Mouse (Mus musculus): ENCODE measurements around the gene Arhgef25. TPM values are rescaled to one million over a fixed set of nuclear protein-coding genes. Genes with fewer than 3 reads are reported as not detected.

The Arhgef25 gene
- polyA plus RNA-seq, 1 experiment from 2014 or later: 30.1 TPM

- Histone ChIP-seq H3K4me1 (replicated peaks; ENCODE audit: control insufficient read depth, insufficient read depth, low read length) (0 out of 2 replicates have a peak, but pooled peaks cover 7% of the 10 kb centered on the region), H3K4me3 (ENCODE audit: low read depth, low read length) (no peak overlapping the region), H3K27me3 (ENCODE audit: control insufficient read depth, insufficient read depth, low read length) (no peaks in the 10 kb centered on the region), H3K36me3 (ENCODE audit: control insufficient read depth, insufficient read depth, low read length) (no peaks in the 10 kb centered on the region), H3K27ac (ENCODE audit: low read depth, low read length) (no peak overlapping the region), H3K9me3 (ENCODE audit: control insufficient read depth, low read length) (no peaks in the 10 kb centered on the region), H3K9ac (ENCODE audit: low read depth, low read length) (no peak overlapping the region), H3K4me2 (replicated peaks; ENCODE audit: low read depth, low read length) (no peak overlapping the region)
- WGBS: 85% methylated on average over 11 of the region's 11 CpGs
- no peak for ATAC-seq (ENCODE audit: low FRiP score)
- no peak for DNase-seq (ENCODE audit: low spot score)
These were observed 9.6 kb upstream of the Arhgef25 start for GRCm38 (mm10) chr10:127199474-127199873.

- Histone ChIP-seq H3K27me3 (ENCODE audit: control insufficient read depth, insufficient read depth, low read length) (no peaks in the 10 kb centered on the region), H3K27ac (ENCODE audit: low read depth, low read length) (no peak overlapping the region), H3K36me3 (ENCODE audit: control insufficient read depth, insufficient read depth, low read length) (no peaks in the 10 kb centered on the region), H3K9me3 (ENCODE audit: control insufficient read depth, low read length) (no peaks in the 10 kb centered on the region), H3K4me2 (replicated peaks; ENCODE audit: low read depth, low read length) (no peak overlapping the region), H3K4me1 (replicated peaks; ENCODE audit: control insufficient read depth, insufficient read depth, low read length) (0 out of 2 replicates have a peak, but pooled peaks cover 8% of the 10 kb centered on the region), H3K9ac (ENCODE audit: low read depth, low read length) (no peak overlapping the region), H3K4me3 (ENCODE audit: low read depth, low read length) (no peak overlapping the region)
- DNase-seq (ENCODE audit: low spot score) (no peak), ATAC-seq (ENCODE audit: low FRiP score) (no peak)
- WGBS: 68% methylated on average over 5 of the region's 5 CpGs
These were observed 9.2 kb upstream of the Arhgef25 start for GRCm38 (mm10) chr10:127199068-127199467.

- H3K36me3 ChIP-seq (ENCODE audit: control insufficient read depth, insufficient read depth, low read length): no peaks in the 10 kb centered on the region
- DNase-seq (ENCODE audit: low spot score) (no peak), ATAC-seq (ENCODE audit: low FRiP score) (no peak)
- H3K9ac ChIP-seq (ENCODE audit: low read depth, low read length): no peak overlapping the region
- no peaks in the 10 kb centered on the region for H3K9me3 ChIP-seq (ENCODE audit: control insufficient read depth, low read length)
- no peak overlapping the region for H3K4me2 ChIP-seq (replicated peaks; ENCODE audit: low read depth, low read length)
- WGBS: 81% methylated on average over 2 of the region's 2 CpGs
- H3K4me3 ChIP-seq (ENCODE audit: low read depth, low read length): no peak overlapping the region
- H3K27ac ChIP-seq (ENCODE audit: low read depth, low read length): no peak overlapping the region
- 0 out of 2 replicates have a peak, but pooled peaks cover 8% of the 10 kb centered on the region for H3K4me1 ChIP-seq (replicated peaks; ENCODE audit: control insufficient read depth, insufficient read depth, low read length)
- no peaks in the 10 kb centered on the region for H3K27me3 ChIP-seq (ENCODE audit: control insufficient read depth, insufficient read depth, low read length)
These were observed 8.6 kb upstream of the Arhgef25 start for GRCm38 (mm10) chr10:127198492-127198891.

GRCm38 (mm10) chr10:127197505-127198110 lies 7.7 kb upstream of the Arhgef25 start:
- Histone ChIP-seq H3K4me2 (replicated peaks; ENCODE audit: low read depth, low read length) (no peak overlapping the region), H3K9ac (ENCODE audit: low read depth, low read length) (no peak overlapping the region), H3K9me3 (ENCODE audit: control insufficient read depth, low read length) (no peaks in the 10 kb centered on the region), H3K36me3 (ENCODE audit: control insufficient read depth, insufficient read depth, low read length) (0 out of 2 replicates have a peak, but pooled peaks cover under 1% of the 10 kb centered on the region), H3K4me1 (replicated peaks; ENCODE audit: control insufficient read depth, insufficient read depth, low read length) (0 out of 2 replicates have a peak, but pooled peaks cover 8% of the 10 kb centered on the region), H3K27ac (ENCODE audit: low read depth, low read length) (no peak overlapping the region), H3K27me3 (ENCODE audit: control insufficient read depth, insufficient read depth, low read length) (no peaks in the 10 kb centered on the region), H3K4me3 (ENCODE audit: low read depth, low read length) (no peak overlapping the region)
- 84% methylated on average over 11 of the region's 11 CpGs for WGBS
- ATAC-seq (ENCODE audit: low FRiP score) (no peak), DNase-seq (ENCODE audit: low spot score) (no peak)

- H3K4me2 ChIP-seq (replicated peaks; ENCODE audit: low read depth, low read length): no peak overlapping the region
- WGBS: 93% methylated on average over 8 of the region's 8 CpGs
- H3K9me3 ChIP-seq (ENCODE audit: control insufficient read depth, low read length): no peaks in the 10 kb centered on the region
- H3K27me3 ChIP-seq (ENCODE audit: control insufficient read depth, insufficient read depth, low read length): no peaks in the 10 kb centered on the region
- 0 out of 2 replicates have a peak, but pooled peaks cover 3% of the 10 kb centered on the region for H3K36me3 ChIP-seq (ENCODE audit: control insufficient read depth, insufficient read depth, low read length)
- ATAC-seq (ENCODE audit: low FRiP score) (no peak), DNase-seq (ENCODE audit: low spot score) (no peak)
- H3K27ac ChIP-seq (ENCODE audit: low read depth, low read length): no peak overlapping the region
- 0 out of 2 replicates have a peak, but pooled peaks cover 8% of the 10 kb centered on the region for H3K4me1 ChIP-seq (replicated peaks; ENCODE audit: control insufficient read depth, insufficient read depth, low read length)
- no peak overlapping the region for H3K9ac ChIP-seq (ENCODE audit: low read depth, low read length)
- H3K4me3 ChIP-seq (ENCODE audit: low read depth, low read length): no peak overlapping the region
These were observed 7.2 kb upstream of the Arhgef25 start for GRCm38 (mm10) chr10:127197104-127197503.

GRCm38 (mm10) chr10:127196392-127196791 lies 6.5 kb upstream of the Arhgef25 start:
- Histone ChIP-seq H3K27me3 (ENCODE audit: control insufficient read depth, insufficient read depth, low read length) (no peaks in the 10 kb centered on the region), H3K27ac (ENCODE audit: low read depth, low read length) (peak overlapping the region; percentile 90), H3K4me3 (ENCODE audit: low read depth, low read length) (peak overlapping the region; percentile 94), H3K4me2 (replicated peaks; ENCODE audit: low read depth, low read length) (peak overlapping the region; percentile 92), H3K9ac (ENCODE audit: low read depth, low read length) (no peak overlapping the region; the same call in 1 of the 2 replicates), H3K36me3 (ENCODE audit: control insufficient read depth, insufficient read depth, low read length) (0 out of 2 replicates have a peak, but pooled peaks cover 3% of the 10 kb centered on the region), H3K9me3 (ENCODE audit: control insufficient read depth, low read length) (no peaks in the 10 kb centered on the region), H3K4me1 (replicated peaks; ENCODE audit: control insufficient read depth, insufficient read depth, low read length) (0 out of 2 replicates have a peak, but pooled peaks cover 8% of the 10 kb centered on the region)
- 3% methylated on average over 5 of the region's 5 CpGs for WGBS
- ATAC-seq (ENCODE audit: low FRiP score) (peak; percentile 33; the same call in 1 of the 2 replicates), DNase-seq (ENCODE audit: low spot score) (peak; percentile 55)

GRCm38 (mm10) chr10:127195328-127196129 lies 5.6 kb upstream of the Arhgef25 start, which contains the start of gene Dtx3:
Gene Dtx3 (minus strand): TSS chr10:127195728.
- Histone ChIP-seq H3K27me3 (ENCODE audit: control insufficient read depth, insufficient read depth, low read length) (no peaks in the 10 kb centered on the region), H3K27ac (ENCODE audit: low read depth, low read length) (peak within 1 kb of the TSS; percentile 90), H3K4me1 (replicated peaks; ENCODE audit: control insufficient read depth, insufficient read depth, low read length) (peaks cover 8% of the 10 kb centered on the region; the same call in 1 of the 2 replicates), H3K4me3 (ENCODE audit: low read depth, low read length) (peak within 1 kb of the TSS; percentile 94), H3K4me2 (replicated peaks; ENCODE audit: low read depth, low read length) (peak within 1 kb of the TSS; percentile 92), H3K9ac (ENCODE audit: low read depth, low read length) (peak within 1 kb of the TSS; percentile 97), H3K36me3 (ENCODE audit: control insufficient read depth, insufficient read depth, low read length) (0 out of 2 replicates have a peak, but pooled peaks cover 3% of the 10 kb centered on the region), H3K9me3 (ENCODE audit: control insufficient read depth, low read length) (no peaks in the 10 kb centered on the region)
- DNase-seq (ENCODE audit: low spot score) (peak; percentile 69), ATAC-seq (ENCODE audit: low FRiP score) (peak; percentile 75)
- WGBS: 3% methylated on average over 33 of the region's 47 CpGs

GRCm38 (mm10) chr10:127194428-127195327 lies 4.8 kb upstream of the Arhgef25 start:
- Histone ChIP-seq H3K9ac (ENCODE audit: low read depth, low read length) (peak overlapping the region; percentile 97), H3K4me1 (replicated peaks; ENCODE audit: control insufficient read depth, insufficient read depth, low read length) (peaks cover 8% of the 10 kb centered on the region), H3K27me3 (ENCODE audit: control insufficient read depth, insufficient read depth, low read length) (no peaks in the 10 kb centered on the region), H3K36me3 (ENCODE audit: control insufficient read depth, insufficient read depth, low read length) (0 out of 2 replicates have a peak, but pooled peaks cover 3% of the 10 kb centered on the region), H3K4me3 (ENCODE audit: low read depth, low read length) (peak overlapping the region; percentile 94), H3K4me2 (replicated peaks; ENCODE audit: low read depth, low read length) (peak overlapping the region; percentile 92), H3K27ac (ENCODE audit: low read depth, low read length) (peak overlapping the region; percentile 90), H3K9me3 (ENCODE audit: control insufficient read depth, low read length) (no peaks in the 10 kb centered on the region)
- ATAC-seq (ENCODE audit: low FRiP score): peak; percentile 46
- WGBS: 23% methylated on average over 22 of the region's 22 CpGs
- peak; percentile 62 for DNase-seq (ENCODE audit: low spot score)
